Mouse (Mus musculus) lung, adult 2 months (tissue): Measurements from ENCODE around the gene Mark2.

Experiments
- CTCF ChIP-seq: fragments of 200-500 bp; IDR thresholded peaks from 2 replicates; pipeline ENCODE4 v1.5.1; 2011; ENCODE audit warnings: mild to moderate bottlenecking, low read length, control low read depth; ENCODE audit not compliant: insufficient read depth
- POLR2A ChIP-seq: fragments of 200-500 bp; IDR thresholded peaks from 2 replicates; pipeline ENCODE4 v1.6.1; 2011; ENCODE audit warnings: low read depth, mild to moderate bottlenecking, control low read depth, low read length, borderline replicate concordance; ENCODE audit errors: extremely low read depth

- TF ChIP-seq CTCF: no peak
- TF ChIP-seq POLR2A: no peak
Observed at GRCm38 (mm10) chr19:7300078-7300477, 41.6 kb downstream of the Mark2 start.
